Mouse (Mus musculus) midbrain, embryonic 11.5 days (tissue): ENCODE results near the gene Cbll1. TPM values are rescaled to one million over a fixed set of nuclear protein-coding genes. Genes with fewer than 3 reads are reported as not detected.

Experiments
- ATAC-seq: fragments of 200-750 bp; cut with Nextera tagmentation; 2 replicates; pipeline ENCODE4 v1.8.0; 2017; ENCODE audit warnings: moderate TSS enrichment, moderate library complexity; ENCODE audit not compliant: low FRiP score
- DNase-seq: peaks from one replicate; pipeline ENCODE4 v3.0.0; 2015; ENCODE audit warnings: low spot score; ENCODE audit errors: missing footprints
- H3K27ac ChIP-seq: fragments of 300-500 bp; sonication (generic); 2 replicates; pipeline ENCODE4 v1.5.1; 2014; ENCODE audit warnings: low read depth, low read length
- H3K27me3 ChIP-seq: fragments of 300-500 bp; sonication (generic); 2 replicates; pipeline ENCODE4 v1.6.1; 2014; ENCODE audit warnings: mild to moderate bottlenecking, low read length, moderate library complexity, mixed read lengths; ENCODE audit not compliant: control insufficient read depth, insufficient read depth
- H3K36me3 ChIP-seq: fragments of 300-500 bp; sonication (generic); 2 replicates; pipeline ENCODE4 v1.6.1; 2014; ENCODE audit warnings: mild to moderate bottlenecking, low read length, moderate library complexity, mixed read lengths; ENCODE audit not compliant: control insufficient read depth, insufficient read depth
- H3K4me1 ChIP-seq: fragments of 300-500 bp; sonication (generic); 2 replicates; pipeline ENCODE4 v1.6.1; 2014; ENCODE audit warnings: low read length; ENCODE audit not compliant: control insufficient read depth, insufficient read depth
- H3K4me2 ChIP-seq: fragments of 300-500 bp; sonication (generic); 2 replicates; pipeline ENCODE4 v1.6.1; 2014; ENCODE audit warnings: mild to moderate bottlenecking, moderate library complexity
- H3K4me3 ChIP-seq: fragments of 300-500 bp; sonication (generic); 2 replicates; pipeline ENCODE4 v1.5.1; 2014; ENCODE audit warnings: low read depth, low read length
- H3K9ac ChIP-seq: fragments of 300-500 bp; sonication (generic); 2 replicates; pipeline ENCODE4 v1.6.1; 2014; ENCODE audit warnings: low read length
- H3K9me3 ChIP-seq: fragments of 300-500 bp; sonication (generic); 2 replicates; pipeline ENCODE4 v1.6.1; 2016; ENCODE audit warnings: low read length; ENCODE audit not compliant: control insufficient read depth
- WGBS: fragments of 180-500 bp; shearing (Covaris S2); extraction: QIAGEN DNeasy Blood & Tissue Kit; methylation state at CpG from one replicate; pipeline ENCODE4 v1.1.7; 2014; 5-methylcytosine and 5-hydroxymethylcytosine counted together
- polyA plus RNA-seq: library from polyadenylated mRNA; unstranded; fragments of >200 nt; fragmentation: Nextera tagmentation; extraction: Ambion mirVana; gene quantifications from 2 replicates; pipeline ENCODE4 v1.2.1, GENCODE M21; 2014

Gene Cbll1
- 26.9 and 30.4 TPM in 2 replicates for polyA plus RNA-seq

GRCm38 (mm10) chr12:31499314-31500131 lies at the start of gene Cbll1:
Cbll1 (minus strand) TSS chr12:31499616.
- DNase-seq = peak; percentile 100
- WGBS = under 1% methylated on average over 68 of the region's 68 CpGs
- H3K4me1 ChIP-seq = peaks cover 8% of the 10 kb centered on the region; the same call in 1 of the 2 replicates
- peak within 1 kb of the TSS; percentile 88 for H3K4me3 ChIP-seq
- H3K27me3 ChIP-seq = no peaks in the 10 kb centered on the region
- peak within 1 kb of the TSS; percentile 78 for H3K27ac ChIP-seq
- H3K9ac ChIP-seq = peak within 1 kb of the TSS; percentile 80
- H3K9me3 ChIP-seq = no peaks in the 10 kb centered on the region
- H3K36me3 ChIP-seq = no peaks in the 10 kb centered on the region
- ATAC-seq = peak; percentile 98
- peak within 1 kb of the TSS; percentile 85 for H3K4me2 ChIP-seq

- ATAC-seq (no peak), DNase-seq (no peak)
- H3K4me1 ChIP-seq = no peaks in the 10 kb centered on the region
- no peaks in the 10 kb centered on the region for H3K9me3 ChIP-seq
- WGBS = 80% methylated on average over 1 of the region's 1 CpGs
- H3K4me2 ChIP-seq = no peak overlapping the region
- no peaks in the 10 kb centered on the region for H3K27me3 ChIP-seq
- no peak overlapping the region for H3K4me3 ChIP-seq
- H3K9ac ChIP-seq = no peak overlapping the region
- no peak overlapping the region for H3K27ac ChIP-seq
- no peaks in the 10 kb centered on the region for H3K36me3 ChIP-seq
Observed at GRCm38 (mm10) chr12:31546061-31546460, 46.6 kb upstream of the Cbll1 start.

GRCm38 (mm10) chr12:31545219-31545618 lies 45.8 kb upstream of the Cbll1 start:
- H3K4me2 ChIP-seq = no peak overlapping the region
- H3K4me1 ChIP-seq = no peaks in the 10 kb centered on the region
- H3K9me3 ChIP-seq = no peaks in the 10 kb centered on the region
- 56% methylated on average over 2 of the region's 2 CpGs for WGBS
- ATAC-seq = no peak
- no peaks in the 10 kb centered on the region for H3K36me3 ChIP-seq
- no peak overlapping the region for H3K4me3 ChIP-seq
- no peaks in the 10 kb centered on the region for H3K27me3 ChIP-seq
- no peak for DNase-seq
- no peak overlapping the region for H3K9ac ChIP-seq
- no peak overlapping the region for H3K27ac ChIP-seq

GRCm38 (mm10) chr12:31541541-31541940 lies 42.1 kb upstream of the Cbll1 start:
- 83% methylated on average over 5 of the region's 5 CpGs for WGBS
- DNase-seq = no peak
- no peaks in the 10 kb centered on the region for H3K4me1 ChIP-seq
- H3K27me3 ChIP-seq = no peaks in the 10 kb centered on the region
- H3K36me3 ChIP-seq = no peaks in the 10 kb centered on the region
- H3K9me3 ChIP-seq = no peaks in the 10 kb centered on the region
- H3K4me3 ChIP-seq = no peak overlapping the region
- no peak overlapping the region for H3K4me2 ChIP-seq
- H3K27ac ChIP-seq = no peak overlapping the region
- no peak overlapping the region for H3K9ac ChIP-seq
- no peak for ATAC-seq

- Histone ChIP-seq H3K27ac (no peak overlapping the region), H3K36me3 (no peaks in the 10 kb centered on the region), H3K9ac (no peak overlapping the region), H3K4me1 (no peaks in the 10 kb centered on the region), H3K27me3 (no peaks in the 10 kb centered on the region), H3K4me2 (no peak overlapping the region), H3K9me3 (no peaks in the 10 kb centered on the region), H3K4me3 (no peak overlapping the region)
- WGBS = 80% methylated on average over 2 of the region's 2 CpGs
- DNase-seq (no peak), ATAC-seq (no peak)
Observed at GRCm38 (mm10) chr12:31539783-31540182, 40.4 kb upstream of the Cbll1 start.

GRCm38 (mm10) chr12:31537515-31538230 lies 38.3 kb upstream of the Cbll1 start:
- no peak for DNase-seq
- Histone ChIP-seq H3K9me3 (no peaks in the 10 kb centered on the region), H3K4me1 (no peaks in the 10 kb centered on the region), H3K27me3 (no peaks in the 10 kb centered on the region), H3K9ac (no peak overlapping the region), H3K36me3 (no peaks in the 10 kb centered on the region), H3K4me3 (no peak overlapping the region), H3K27ac (no peak overlapping the region), H3K4me2 (no peak overlapping the region)
- ATAC-seq = no peak
- 78% methylated on average over 7 of the region's 7 CpGs for WGBS

- Histone ChIP-seq H3K4me1 (no peaks in the 10 kb centered on the region), H3K36me3 (no peaks in the 10 kb centered on the region), H3K27ac (no peak overlapping the region), H3K9me3 (no peaks in the 10 kb centered on the region), H3K27me3 (no peaks in the 10 kb centered on the region), H3K9ac (no peak overlapping the region), H3K4me3 (no peak overlapping the region), H3K4me2 (no peak overlapping the region)
- ATAC-seq = no peak
- no peak for DNase-seq
- 70% methylated on average over 11 of the region's 11 CpGs for WGBS
Observed at GRCm38 (mm10) chr12:31534060-31534843, 34.8 kb upstream of the Cbll1 start.

GRCm38 (mm10) chr12:31533218-31533908 lies 33.9 kb upstream of the Cbll1 start:
- no peak overlapping the region for H3K27ac ChIP-seq
- H3K9me3 ChIP-seq = no peaks in the 10 kb centered on the region
- H3K4me2 ChIP-seq = no peak overlapping the region
- H3K9ac ChIP-seq = no peak overlapping the region
- DNase-seq (no peak), ATAC-seq (no peak)
- WGBS = 86% methylated on average over 10 of the region's 10 CpGs
- H3K4me1 ChIP-seq = no peaks in the 10 kb centered on the region
- no peak overlapping the region for H3K4me3 ChIP-seq
- no peaks in the 10 kb centered on the region for H3K27me3 ChIP-seq
- no peaks in the 10 kb centered on the region for H3K36me3 ChIP-seq
